ENCODE assay signal across 15 mouse cellular contexts in genomic region chr9:34957691-34958090, GRCm38 (mm10).
A peak's percentile ranks its signal among the peaks of the same experiment; 100 is the strongest.
DNase-seq lines count a peak whose midpoint lies in the region; ATAC-seq and TF ChIP-seq lines count a peak whose summit lies in the region.
"Had no signal": no experiment of that assay in that cellular context is flagged by ENCODE, and none has a peak within 500 bp of the region (broad histone marks: within the 10 kb centered on the region; RNA-seq: fewer than 3 reads in every experiment).

No protein-coding gene starts in this region.

- no peaks in the 10 kb centered on the region for H3K9me3 ChIP-seq in forebrain, postnatal 0 days (ENCODE audit: low read length)
- H3K9me3 ChIP-seq in lung, postnatal 0 days (ENCODE audit: low read length), result no peaks in the 10 kb centered on the region
- H3K9me3 ChIP-seq: G1E; hindbrain, embryonic 15.5 days; limb, embryonic 12.5 days; stomach, embryonic 15.5 days had no signal

- H3K4me3 ChIP-seq in forebrain, postnatal 0 days (ENCODE audit: low read depth, low read length), result no peak overlapping the region
- H3K4me3 ChIP-seq in lung, postnatal 0 days (ENCODE audit: low read depth, low read length), result no peak overlapping the region
- H3K4me3 ChIP-seq: hindbrain, embryonic 15.5 days; limb, embryonic 12.5 days; stomach, embryonic 15.5 days had no signal

- H3K27me3 ChIP-seq in forebrain, postnatal 0 days (ENCODE audit: insufficient read depth, low read length), result no peaks in the 10 kb centered on the region
- no peaks in the 10 kb centered on the region for H3K27me3 ChIP-seq in lung, postnatal 0 days (replicated peaks; ENCODE audit: insufficient read depth, low read length)
- H3K27me3 ChIP-seq: hindbrain, embryonic 15.5 days; limb, embryonic 12.5 days had no signal

- no peak overlapping the region for H3K4me2 ChIP-seq in forebrain, postnatal 0 days (ENCODE audit: low read depth)
- H3K4me2 ChIP-seq in lung, postnatal 0 days (replicated peaks; ENCODE audit: low read depth, low read length), result no peak overlapping the region
- H3K4me2 ChIP-seq: hindbrain, embryonic 15.5 days; limb, embryonic 12.5 days; stomach, embryonic 15.5 days had no signal

- H3K4me1 ChIP-seq in forebrain, postnatal 0 days (ENCODE audit: insufficient read depth), result 0 out of 2 replicates have a peak, but pooled peaks cover 5% of the 10 kb centered on the region
- H3K4me1 ChIP-seq in lung, postnatal 0 days (ENCODE audit: insufficient read depth, low read depth, low read length), result no peaks in the 10 kb centered on the region
- H3K4me1 ChIP-seq: stomach, embryonic 15.5 days had no signal

- no peak for TF ChIP-seq CTCF in forebrain, postnatal 0 days (IDR thresholded peaks at IDR 0.05; ENCODE audit: low read depth)
- TF ChIP-seq CTCF in lung, postnatal 0 days (IDR thresholded peaks at IDR 0.05), result no peak

- DNase-seq in cerebellum, adult 18-20 months, result peak; percentile 57 to 61
- DNase-seq in cerebellum, postnatal 4 days (ENCODE audit: low spot score in 2 of 2), result no peak
- peak; percentile 15 for DNase-seq in heart, adult 8-10 months (ENCODE audit: low spot score)
- no peak for DNase-seq in heart, postnatal 25 days (ENCODE audit: low spot score)
- DNase-seq in forebrain, postnatal 0 days, result peak; percentile 74
- DNase-seq in right cerebral cortex, postnatal 14 days, result peak; percentile 43
- DNase-seq in embryo, embryonic 9.5 days (ENCODE audit: extremely low spot score), result no peak
- DNase-seq in lung, postnatal 0 days (ENCODE audit: low spot score), result no peak
- DNase-seq: lung, adult 18-20 months; retina, postnatal 1 day had no signal

- intact Hi-C loops in heart, postnatal 25 days (cut with DNase I), result loop anchor here (10.0 kb wide), 1 partner anchor 203 kb away; no protein-coding TSS in a partner anchor

- peak; percentile 23; the same call in 1 of the 2 replicates for ATAC-seq in forebrain, postnatal 0 days
- ATAC-seq in lung, postnatal 0 days, result no peak

- no peaks in the 10 kb centered on the region for H3K36me3 ChIP-seq in forebrain, postnatal 0 days (ENCODE audit: insufficient read depth)
- no peaks in the 10 kb centered on the region for H3K36me3 ChIP-seq in lung, postnatal 0 days (ENCODE audit: insufficient read depth, low read length)
- H3K36me3 ChIP-seq: G1E; hindbrain, embryonic 15.5 days; limb, embryonic 12.5 days; stomach, embryonic 15.5 days had no signal

- no peak for TF ChIP-seq EP300 in lung, postnatal 0 days (IDR thresholded peaks at IDR 0.05)

- 49% methylated on average over 6 of the region's 6 CpGs for WGBS in forebrain, postnatal 0 days
- whole genome bisulfite sequencing in lung, postnatal 0 days, result 56% methylated on average over 6 of the region's 6 CpGs

- H3K27ac ChIP-seq in forebrain, postnatal 0 days (ENCODE audit: low read depth, low read length), result no peak overlapping the region
- no peak overlapping the region for H3K27ac ChIP-seq in lung, postnatal 0 days (ENCODE audit: low read length)
- H3K27ac ChIP-seq: hindbrain, embryonic 15.5 days; kidney, postnatal 0 days; limb, embryonic 12.5 days; stomach, embryonic 15.5 days had no signal

- no peak overlapping the region for H3K9ac ChIP-seq in forebrain, postnatal 0 days
- H3K9ac ChIP-seq in lung, postnatal 0 days (replicated peaks; ENCODE audit: low read depth), result no peak overlapping the region
- H3K9ac ChIP-seq: hindbrain, embryonic 15.5 days; limb, embryonic 12.5 days; stomach, embryonic 15.5 days had no signal

Comparison
In these comparisons a context has a peak if more than half of its experiments do, and no peak if none do; other contexts are left out.
1. DNase-seq: peak in cerebellum, adult 18-20 months (2 of 2), heart, adult 8-10 months (single experiment), forebrain, postnatal 0 days (single experiment) and right cerebral cortex, postnatal 14 days (single experiment); none in cerebellum, postnatal 4 days (0 of 2), heart, postnatal 25 days (single experiment), embryo, embryonic 9.5 days (single experiment) and lung, postnatal 0 days (single experiment).